Mouse (Mus musculus) C2C12 (cell line): Measurements from ENCODE around the gene Katnbl1.

Experiments used
- CEBPB ChIP-seq: IDR thresholded peaks from one replicate; pipeline ENCODE4 v1.6.1; 2011; ENCODE audit warnings: low read depth, mild to moderate bottlenecking, control low read depth, moderate library complexity
- CTCF ChIP-seq: IDR thresholded peaks from one replicate; pipeline ENCODE4 v1.5.1; 2011; ENCODE audit not compliant: control insufficient read depth, insufficient read depth, insufficient read length
- FOSL1 ChIP-seq: IDR thresholded peaks from one replicate; pipeline ENCODE4 v1.8.0; 2011; ENCODE audit warnings: mild to moderate bottlenecking, low read length; ENCODE audit not compliant: poor library complexity, insufficient read depth, severe bottlenecking
- MAX ChIP-seq: IDR thresholded peaks from one replicate; pipeline ENCODE4 v1.6.1; 2011; ENCODE audit warnings: mild to moderate bottlenecking, control low read depth
- MYOG ChIP-seq: IDR thresholded peaks from one replicate; pipeline ENCODE4 v1.6.1; 2011; ENCODE audit not compliant: control insufficient read depth, insufficient read length; ENCODE audit errors: extremely low read depth
- USF1 ChIP-seq: IDR thresholded peaks from one replicate; pipeline ENCODE4 v1.6.1; 2011; ENCODE audit warnings: low read depth, mild to moderate bottlenecking, control low read depth, moderate library complexity

GRCm38 (mm10) chr2:112407030-112407429, 28.0 kb downstream of the Katnbl1 start:
- TF ChIP-seq FOSL1 (no peak), CTCF (no peak), MYOG (no peak), USF1 (no peak), MAX (no peak), CEBPB (no peak)
